Mouse (Mus musculus) cerebellum, adult 2 months (tissue): ENCODE measurements at regions not wholly inside any gene's neighbourhood (a gene's known extent, or its start where the extent isn't known, plus 50 kb on each side); places are given as distances from the start of the nearest gene placed in this dataset.

Source experiments
- DNase-seq, 2 experiments: peaks; one replicate each; pipeline ENCODE4 v3.0.0; 2021
- H3K27ac ChIP-seq: fragments of 200-500 bp; 2 replicates; pipeline ENCODE4 v1.5.1; 2012; ENCODE audit warnings: low read length, control low read depth, inconsistent platforms; ENCODE audit not compliant: insufficient read depth
- H3K27me3 ChIP-seq: fragments of 200-500 bp; 2 replicates; pipeline ENCODE4 v1.6.1; 2012; ENCODE audit warnings: inconsistent platforms, mild to moderate bottlenecking, low read length, moderate library complexity; ENCODE audit not compliant: control insufficient read depth, insufficient read depth
- H3K4me1 ChIP-seq: fragments of 200-500 bp; 2 replicates; pipeline ENCODE4 v1.6.1; 2011; ENCODE audit warnings: low read length; ENCODE audit not compliant: control insufficient read depth, insufficient read depth
- H3K4me3 ChIP-seq: fragments of 200-500 bp; replicated peaks from 2 replicates; pipeline ENCODE3; 2011; ENCODE audit warnings: mild to moderate bottlenecking, low read depth, low read length, control low read depth; ENCODE audit not compliant: insufficient read depth
- CTCF ChIP-seq: fragments of 200-500 bp; IDR thresholded peaks from 2 replicates; pipeline ENCODE4 v1.5.1; 2011; ENCODE audit warnings: low read depth, mild to moderate bottlenecking, control low read depth, low read length, moderate library complexity, borderline replicate concordance; ENCODE audit not compliant: insufficient read depth
- POLR2A ChIP-seq: fragments of 200-500 bp; IDR thresholded peaks from 2 replicates; pipeline ENCODE4 v1.6.1; 2011; ENCODE audit warnings: low read length, control low read depth, borderline replicate concordance; ENCODE audit not compliant: insufficient read depth
- WGBS: fragments of 180-500 bp; shearing (Covaris S2); methylation state at CpG from one replicate; pipeline ENCODE4 v1.1.7; 2018; 5-methylcytosine and 5-hydroxymethylcytosine counted together

DNA sequence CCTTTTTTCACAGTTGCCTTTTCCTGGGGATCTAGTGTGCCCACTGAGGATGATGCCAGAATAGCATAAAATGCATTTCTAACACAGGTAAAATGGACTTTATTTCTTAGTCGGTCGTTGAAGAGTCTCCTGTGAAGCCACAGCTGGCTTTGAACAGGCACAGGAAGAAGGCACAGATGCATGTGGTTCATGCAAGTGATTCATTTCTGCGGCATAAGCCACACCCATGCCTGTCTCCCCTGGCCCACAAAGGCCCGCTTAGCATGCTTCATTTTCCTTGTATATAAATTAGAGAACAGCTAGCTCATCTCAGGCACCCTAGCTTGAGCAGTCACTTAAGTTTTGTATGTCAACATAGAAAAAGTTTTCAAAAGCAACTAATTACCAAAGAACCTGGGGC is 277.6 kb downstream of the Adamts20 start:
- no peak for TF ChIP-seq POLR2A
- TF ChIP-seq CTCF: no peak
- no peaks in the 10 kb centered on the region for H3K27me3 ChIP-seq
- H3K4me3 ChIP-seq: no peak overlapping the region
- WGBS: 83% methylated on average over 4 of the region's 4 CpGs
- H3K27ac ChIP-seq: no peak overlapping the region
- no peak for DNase-seq
- no peaks in the 10 kb centered on the region for H3K4me1 ChIP-seq

GRCm38 (mm10) chr15:94183663-94184375 is 281.4 kb downstream of the Adamts20 start:
- H3K4me3 ChIP-seq: no peak overlapping the region
- TF ChIP-seq CTCF (no peak), POLR2A (no peak)
- DNase-seq: no peak
- H3K4me1 ChIP-seq: no peaks in the 10 kb centered on the region
- no peak overlapping the region for H3K27ac ChIP-seq
- H3K27me3 ChIP-seq: no peaks in the 10 kb centered on the region
- 94% methylated on average over 6 of the region's 6 CpGs for WGBS

GRCm38 (mm10) chr15:94174083-94174482 is 291.1 kb downstream of the Adamts20 start:
- H3K27ac ChIP-seq: no peak overlapping the region
- no peak for DNase-seq
- WGBS: 67% methylated on average over 7 of the region's 7 CpGs
- H3K4me3 ChIP-seq: no peak overlapping the region
- H3K27me3 ChIP-seq: no peaks in the 10 kb centered on the region
- no peaks in the 10 kb centered on the region for H3K4me1 ChIP-seq
- TF ChIP-seq POLR2A (no peak), CTCF (no peak)

GRCm38 (mm10) chr15:94160806-94161205 is 304.4 kb downstream of the Adamts20 start:
- TF ChIP-seq CTCF (no peak), POLR2A (no peak)
- H3K27me3 ChIP-seq: no peaks in the 10 kb centered on the region
- 88% methylated on average over 4 of the region's 4 CpGs for WGBS
- no peak overlapping the region for H3K4me3 ChIP-seq
- DNase-seq: no peak
- H3K27ac ChIP-seq: no peak overlapping the region
- no peaks in the 10 kb centered on the region for H3K4me1 ChIP-seq

DNA sequence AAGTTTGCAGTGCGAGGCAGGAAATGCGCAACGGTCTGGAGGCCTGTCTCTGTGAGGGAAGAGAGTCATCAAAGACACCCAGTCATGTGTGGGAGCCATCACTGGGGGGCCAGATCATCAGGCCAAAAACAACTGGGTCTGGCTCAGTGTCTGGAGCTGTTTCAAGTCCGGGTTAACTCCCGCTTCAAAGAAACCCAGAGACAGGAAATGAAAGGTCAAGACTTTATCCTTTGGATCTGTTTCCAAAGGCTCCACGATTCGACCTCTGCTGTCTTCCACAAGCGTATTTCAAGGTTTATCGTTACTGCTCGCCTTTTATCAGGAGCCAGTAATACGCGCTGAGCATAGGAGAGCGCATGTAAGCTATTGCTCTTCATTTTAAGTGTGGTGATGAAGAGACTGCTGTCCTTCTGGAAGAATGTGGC is 325.7 kb downstream of the Adamts20 start:
- WGBS: 75% methylated on average over 13 of the region's 13 CpGs

GRCm38 (mm10) chr15:94137159-94137952 is 327.9 kb downstream of the Adamts20 start:
- no peak overlapping the region for H3K4me3 ChIP-seq
- no peak overlapping the region for H3K27ac ChIP-seq
- DNase-seq: no peak

More for the DNA sequence above, 325.7 kb downstream of the Adamts20 start:
- Histone ChIP-seq H3K27me3 (no peaks in the 10 kb centered on the region), H3K4me3 (no peak overlapping the region), H3K4me1 (no peaks in the 10 kb centered on the region), H3K27ac (no peak overlapping the region)
- peak in 1 of 2 experiments; percentile 2 for DNase-seq
- no peak for TF ChIP-seq CTCF
- no peak for TF ChIP-seq POLR2A

GRCm38 (mm10) chr15:94112801-94113200 is 352.4 kb downstream of the Adamts20 start:
- no peak overlapping the region for H3K27ac ChIP-seq
- peak; percentile 10 to 33 for DNase-seq
- TF ChIP-seq CTCF (no peak), POLR2A (no peak)
- no peaks in the 10 kb centered on the region for H3K27me3 ChIP-seq
- 8% methylated on average over 5 of the region's 5 CpGs for WGBS
- H3K4me3 ChIP-seq: no peak overlapping the region
- H3K4me1 ChIP-seq: no peaks in the 10 kb centered on the region

More at GRCm38 (mm10) chr15:94137159-94137952, 327.9 kb downstream of the Adamts20 start:
- TF ChIP-seq POLR2A (no peak), CTCF (no peak)
- H3K4me1 ChIP-seq: no peaks in the 10 kb centered on the region
- 39% methylated on average over 27 of the region's 27 CpGs for WGBS
- H3K27me3 ChIP-seq: no peaks in the 10 kb centered on the region

DNA sequence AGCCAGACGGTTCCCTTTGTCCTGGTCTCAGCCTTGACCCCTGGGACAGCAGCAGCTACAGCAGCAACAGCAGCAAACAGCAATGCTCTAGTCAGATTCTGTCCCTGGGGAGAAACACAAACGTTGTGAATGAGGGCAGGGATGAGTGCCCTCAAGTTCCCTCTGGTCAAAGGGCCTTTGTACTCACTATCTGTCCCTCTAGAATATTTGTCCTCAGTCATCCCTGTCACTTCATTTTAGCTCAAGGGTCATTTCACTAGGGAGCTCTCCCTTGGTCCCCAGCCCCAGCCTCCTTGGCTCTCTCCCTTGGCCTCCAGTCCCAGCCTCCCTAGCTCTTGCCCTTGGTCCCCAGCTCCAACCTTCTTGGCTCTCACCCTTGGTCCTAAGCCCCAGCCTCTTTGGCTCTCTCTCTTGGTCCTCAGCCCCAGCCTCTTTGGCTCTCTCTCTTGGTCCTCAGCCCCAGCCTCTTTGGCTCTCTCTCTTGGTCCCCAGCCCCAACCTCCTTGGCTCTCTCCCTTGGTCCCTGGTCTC is 358.0 kb downstream of the Adamts20 start:
- TF ChIP-seq POLR2A: no peak
- no peak for TF ChIP-seq CTCF
- DNase-seq: peak in 1 of 2 experiments; percentile 4
- Histone ChIP-seq H3K4me3 (no peak overlapping the region), H3K4me1 (no peaks in the 10 kb centered on the region), H3K27ac (no peak overlapping the region), H3K27me3 (no peaks in the 10 kb centered on the region; the same call in 1 of the 2 replicates)
- WGBS: 31% methylated on average over 2 of the region's 2 CpGs
